Mouse (Mus musculus) cerebellum, adult 11 months (tissue): ENCODE data around the gene Stoml1.

ENCODE experiments used
- DNase-seq: peaks from one replicate; pipeline ENCODE4 v3.0.0; 2022

Stoml1 gene

GRCm38 (mm10) chr9:58310043-58310660 lies 57.2 kb downstream of the Stoml1 start:
- no peak for DNase-seq

DNA sequence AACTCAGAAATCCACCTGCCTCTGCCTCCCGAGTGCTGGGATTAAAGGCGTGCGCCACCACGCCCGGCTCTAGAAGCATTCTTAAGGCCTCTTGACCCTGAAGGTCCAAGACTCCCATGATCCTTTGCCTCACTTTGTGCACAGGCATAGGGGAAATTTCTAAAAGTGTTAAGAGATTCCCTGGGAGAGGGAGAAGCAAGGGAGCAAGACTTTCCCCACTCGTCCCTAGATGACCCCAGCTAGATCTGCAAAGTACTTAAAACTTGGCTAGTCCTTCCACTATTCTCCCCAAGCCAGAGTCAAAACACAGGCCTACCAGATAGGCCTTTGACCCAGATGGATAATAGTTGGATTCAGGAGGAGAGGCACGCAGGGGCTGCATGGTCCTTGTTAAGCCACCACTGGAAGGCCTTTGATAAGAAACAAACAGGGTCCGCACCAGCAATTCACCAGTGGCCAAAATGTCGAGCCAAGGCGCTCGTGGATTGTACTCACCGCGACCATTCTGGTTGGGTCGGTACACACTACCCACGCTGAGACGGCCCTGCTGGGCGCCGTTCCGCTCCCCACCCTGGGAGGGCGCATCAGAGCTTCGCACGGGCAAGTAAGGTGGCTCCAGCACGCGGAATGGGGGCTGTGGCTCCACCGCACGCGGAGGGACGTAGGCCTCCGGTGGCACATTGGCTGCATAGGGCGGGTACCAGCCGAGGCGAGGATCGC lies 58.4 kb downstream of the Stoml1 start:
- DNase-seq, result no peak
